Mouse (Mus musculus): ENCODE data around the gene Sct. TPM values are rescaled to one million over a fixed set of nuclear protein-coding genes. Genes with fewer than 3 reads are reported as not detected.
A peak's percentile ranks its signal among the peaks of the same experiment; 100 is the strongest.

The Sct gene
- polyA plus RNA-seq, 1 experiment from 2014 or later, result 2.7 TPM

DNA sequence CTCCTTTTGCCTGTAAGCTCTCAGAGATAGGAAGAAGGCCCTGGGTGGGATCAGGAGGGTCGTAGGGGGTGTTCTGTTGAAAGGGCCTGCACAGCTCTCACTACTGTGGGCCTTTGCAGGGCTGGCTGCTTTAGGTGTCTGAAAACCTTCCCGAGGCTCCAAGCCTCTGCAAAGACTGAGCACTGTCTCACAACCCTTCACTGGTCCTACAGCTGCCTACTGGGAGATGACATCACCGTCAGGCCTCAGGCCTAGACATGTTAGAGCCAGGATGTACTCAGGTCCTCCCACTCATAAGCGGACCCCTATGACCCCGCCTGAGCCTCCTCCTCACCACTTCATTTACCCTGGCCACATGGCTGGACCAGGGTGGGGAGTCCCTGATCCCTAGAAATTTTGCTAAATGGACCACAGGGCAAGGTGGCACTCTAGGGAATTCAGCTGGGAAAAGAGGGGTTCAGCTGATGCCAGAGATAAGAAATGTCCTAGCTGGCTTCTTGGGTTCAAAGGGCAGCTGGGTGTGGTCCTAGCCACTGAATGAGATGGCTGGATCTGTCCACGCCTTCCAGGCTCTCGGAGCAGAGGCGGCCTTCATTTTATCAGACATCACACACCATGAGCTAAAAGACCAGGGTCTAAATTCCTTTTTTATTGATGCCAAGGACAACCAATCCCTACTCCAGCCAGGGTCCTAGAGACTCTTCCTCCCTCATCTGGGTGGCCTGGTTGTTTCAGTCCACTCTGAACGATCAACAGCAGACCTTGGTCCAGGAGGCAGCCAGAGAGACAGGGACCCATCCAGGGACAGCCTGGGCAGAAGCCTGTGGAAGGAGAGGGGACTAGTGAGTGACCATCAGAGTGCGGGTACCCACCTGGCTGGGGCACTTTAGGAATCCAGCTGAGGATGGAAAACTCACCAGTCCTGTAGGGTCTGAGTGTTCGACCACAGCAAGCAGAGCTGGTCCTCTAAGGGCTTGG lies 943 bp downstream of the Sct start:
- 82% methylated on average over 11 of the region's 11 CpGs for WGBS
- H3K27ac ChIP-seq, result no peak overlapping the region
- no peak overlapping the region for H3K9ac ChIP-seq
- 0 out of 2 replicates have a peak overlapping the region, but pooled peaks have one; percentile 42 for H3K4me3 ChIP-seq
- H3K4me2 ChIP-seq (replicated peaks), result peak overlapping the region; percentile 94
- peak; percentile 30; the same call in 1 of the 2 replicates for ATAC-seq (ENCODE audit: low FRiP score)
- no peaks in the 10 kb centered on the region for H3K36me3 ChIP-seq
- H3K4me1 ChIP-seq, result peaks cover 11% of the 10 kb centered on the region
- no peaks in the 10 kb centered on the region for H3K9me3 ChIP-seq (replicated peaks)
- peaks cover 27% of the 10 kb centered on the region for H3K27me3 ChIP-seq

DNA sequence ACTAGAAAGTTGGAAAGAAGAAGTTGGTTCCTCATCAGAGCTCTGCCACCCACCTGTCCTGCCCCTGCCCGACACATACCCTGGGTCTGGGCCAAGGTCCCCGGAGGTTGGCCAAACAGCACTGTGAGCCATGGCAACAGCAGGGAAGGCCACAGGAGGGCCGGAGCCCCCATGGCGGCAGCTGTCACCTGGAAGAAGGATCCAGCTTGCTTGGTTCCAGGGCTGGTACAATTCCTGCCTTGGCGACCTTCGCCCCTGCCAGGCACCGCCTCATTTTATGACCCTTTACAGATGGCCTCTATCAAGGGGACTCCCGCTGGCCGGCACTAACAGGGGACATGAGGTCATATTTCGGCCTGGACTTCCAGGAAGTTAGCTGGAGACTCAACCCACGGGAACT lies 2.4 kb downstream of the Sct start, which contains the start of gene Cdhr5:
Gene Cdhr5 (minus strand): TSS at position 241 of the 400 bp plus-strand sequence.
- WGBS, result 67% methylated on average over 11 of the region's 11 CpGs
- Histone ChIP-seq H3K4me1 (peaks cover 11% of the 10 kb centered on the region), H3K4me2 (replicated peaks) (no peak within 1 kb of the TSS), H3K9ac (no peak within 1 kb of the TSS), H3K4me3 (no peak within 1 kb of the TSS), H3K36me3 (no peaks in the 10 kb centered on the region), H3K9me3 (replicated peaks) (no peaks in the 10 kb centered on the region), H3K27ac (no peak within 1 kb of the TSS), H3K27me3 (peaks cover 24% of the 10 kb centered on the region)
- ATAC-seq (ENCODE audit: low FRiP score), result no peak

DNA sequence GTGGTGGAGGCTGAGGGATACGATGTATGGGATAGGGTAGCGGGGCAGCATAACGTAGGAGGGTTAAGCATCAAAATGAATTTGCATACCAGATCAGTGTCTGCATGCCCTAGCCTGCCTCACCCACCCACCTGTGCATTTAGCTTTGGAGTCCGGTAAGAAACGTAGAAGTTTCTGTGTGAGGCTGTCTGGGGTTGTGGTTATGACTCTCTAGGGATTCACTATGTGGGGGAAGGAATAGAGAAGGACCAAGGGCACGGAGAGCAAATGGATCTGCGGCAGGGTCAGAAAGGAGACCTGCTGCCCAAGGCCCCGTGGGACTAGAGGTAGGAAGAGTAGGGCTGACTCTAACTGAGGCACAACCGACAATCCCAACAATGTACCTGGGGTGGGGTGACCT lies 3.6 kb downstream of the Sct start:
- WGBS, result 81% methylated on average over 9 of the region's 9 CpGs
- H3K4me1 ChIP-seq, result peaks cover 11% of the 10 kb centered on the region
- no peaks in the 10 kb centered on the region for H3K9me3 ChIP-seq (replicated peaks)
- no peak overlapping the region for H3K4me3 ChIP-seq
- no peak overlapping the region for H3K4me2 ChIP-seq (replicated peaks)
- no peak overlapping the region for H3K27ac ChIP-seq
- H3K36me3 ChIP-seq, result no peaks in the 10 kb centered on the region
- ATAC-seq (ENCODE audit: low FRiP score), result no peak
- H3K9ac ChIP-seq, result no peak overlapping the region
- H3K27me3 ChIP-seq, result peaks cover 20% of the 10 kb centered on the region

DNA sequence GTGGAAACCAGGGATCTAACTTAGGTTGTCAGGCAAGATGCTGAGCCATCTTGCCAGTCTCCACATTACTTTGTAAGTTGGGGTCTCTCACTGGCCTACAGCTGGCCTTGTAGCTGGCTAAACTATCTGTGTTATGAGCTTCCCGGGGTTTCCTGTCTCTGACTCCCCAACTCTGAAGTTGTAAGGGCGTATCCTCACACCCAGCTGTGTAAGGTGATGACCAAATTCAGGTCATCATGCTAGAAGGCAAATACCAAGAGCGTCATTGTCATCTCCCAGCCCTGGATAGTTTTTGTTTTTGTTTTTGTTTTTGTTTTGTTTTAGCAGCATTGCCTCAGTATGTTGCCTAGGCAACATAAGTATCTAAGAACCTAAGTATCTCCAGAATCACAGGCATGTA lies 8.3 kb downstream of the Sct start:
- ATAC-seq (ENCODE audit: low FRiP score), result no peak
- 85% methylated on average over 3 of the region's 3 CpGs for WGBS

DNA sequence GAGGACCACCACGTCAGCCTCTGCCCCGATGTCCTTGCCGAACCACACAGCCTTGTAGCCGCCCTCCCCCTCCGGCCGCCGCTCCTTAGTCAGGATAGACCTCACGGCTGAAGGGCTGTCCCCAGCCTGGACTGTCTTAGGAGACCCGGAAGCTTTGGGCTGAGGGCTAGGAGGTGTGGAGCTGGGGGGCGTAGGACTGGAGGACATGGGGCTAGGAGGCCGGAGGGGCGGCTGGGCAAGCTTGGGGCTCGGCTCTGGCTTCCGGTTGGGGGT lies 9.7 kb downstream of the Sct start:
- H3K4me1 ChIP-seq, result peaks cover 15% of the 10 kb centered on the region; the same call in 1 of the 2 replicates
- no peak overlapping the region for H3K4me2 ChIP-seq (replicated peaks)
- no peak for ATAC-seq (ENCODE audit: low FRiP score)
- H3K9me3 ChIP-seq (replicated peaks), result no peaks in the 10 kb centered on the region
- 80% methylated on average over 14 of the region's 14 CpGs for WGBS
- H3K9ac ChIP-seq, result no peak overlapping the region
- peaks cover 5% of the 10 kb centered on the region for H3K36me3 ChIP-seq
- H3K27me3 ChIP-seq, result no peaks in the 10 kb centered on the region; the same call in 1 of the 2 replicates
- no peak overlapping the region for H3K27ac ChIP-seq
- no peak overlapping the region for H3K4me3 ChIP-seq

More for the DNA sequence above, 8.3 kb downstream of the Sct start:
- H3K27ac ChIP-seq, result no peak overlapping the region
- no peaks in the 10 kb centered on the region for H3K36me3 ChIP-seq
- no peak overlapping the region for H3K4me2 ChIP-seq (replicated peaks)
- H3K27me3 ChIP-seq, result no peaks in the 10 kb centered on the region; the same call in 1 of the 2 replicates
- H3K9me3 ChIP-seq (replicated peaks), result no peaks in the 10 kb centered on the region
- H3K9ac ChIP-seq, result no peak overlapping the region
- no peak overlapping the region for H3K4me3 ChIP-seq
- peaks cover 8% of the 10 kb centered on the region; the same call in 1 of the 2 replicates for H3K4me1 ChIP-seq

DNA sequence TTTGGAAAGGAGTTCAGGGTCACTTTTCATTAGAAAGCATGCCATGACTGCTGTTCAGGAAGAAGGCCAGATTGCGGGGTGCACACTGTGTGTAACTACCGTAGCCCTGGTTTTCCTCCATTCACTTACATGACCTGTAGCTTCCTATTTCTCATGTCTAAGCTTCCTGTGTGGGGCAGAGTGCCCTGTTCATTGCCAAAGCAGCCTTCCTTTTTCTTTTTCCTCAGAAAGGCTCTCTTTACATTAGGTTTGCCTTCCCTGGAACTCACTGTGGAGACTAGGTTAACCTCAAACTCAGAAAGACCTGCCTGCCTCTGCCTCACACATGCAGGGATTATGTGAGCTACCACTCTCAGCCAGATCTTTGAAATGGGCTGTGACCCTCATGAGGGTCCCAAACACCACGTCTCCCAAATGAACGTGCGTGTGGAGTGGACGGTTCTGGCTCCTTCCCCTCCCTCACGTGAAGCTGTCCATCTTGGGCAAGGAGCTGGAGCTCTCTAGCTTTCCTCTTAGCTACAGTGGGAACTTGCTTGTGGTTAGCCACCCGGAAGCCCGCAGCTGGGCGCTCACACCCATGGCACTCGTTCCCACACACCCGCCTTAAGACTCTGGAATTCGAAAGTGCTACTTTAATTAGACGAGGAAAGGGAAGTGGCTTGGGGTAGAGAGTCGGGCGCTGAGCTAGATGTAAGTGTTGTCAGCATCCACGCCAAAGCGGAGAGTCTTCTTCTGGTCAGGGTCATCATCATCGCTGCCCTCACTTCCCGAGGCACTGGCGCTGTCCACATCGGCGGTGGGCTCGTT lies 10.3 kb downstream of the Sct start:
- H3K27me3 ChIP-seq, result no peaks in the 10 kb centered on the region; the same call in 1 of the 2 replicates
- H3K9me3 ChIP-seq (replicated peaks), result no peaks in the 10 kb centered on the region
- no peak overlapping the region for H3K9ac ChIP-seq
- peaks cover 11% of the 10 kb centered on the region for H3K36me3 ChIP-seq
- H3K27ac ChIP-seq, result no peak overlapping the region
- H3K4me3 ChIP-seq, result no peak overlapping the region
- WGBS, result 77% methylated on average over 24 of the region's 24 CpGs
- no peak overlapping the region for H3K4me2 ChIP-seq (replicated peaks)
- ATAC-seq (ENCODE audit: low FRiP score), result no peak
- H3K4me1 ChIP-seq, result peaks cover 15% of the 10 kb centered on the region; the same call in 1 of the 2 replicates

DNA sequence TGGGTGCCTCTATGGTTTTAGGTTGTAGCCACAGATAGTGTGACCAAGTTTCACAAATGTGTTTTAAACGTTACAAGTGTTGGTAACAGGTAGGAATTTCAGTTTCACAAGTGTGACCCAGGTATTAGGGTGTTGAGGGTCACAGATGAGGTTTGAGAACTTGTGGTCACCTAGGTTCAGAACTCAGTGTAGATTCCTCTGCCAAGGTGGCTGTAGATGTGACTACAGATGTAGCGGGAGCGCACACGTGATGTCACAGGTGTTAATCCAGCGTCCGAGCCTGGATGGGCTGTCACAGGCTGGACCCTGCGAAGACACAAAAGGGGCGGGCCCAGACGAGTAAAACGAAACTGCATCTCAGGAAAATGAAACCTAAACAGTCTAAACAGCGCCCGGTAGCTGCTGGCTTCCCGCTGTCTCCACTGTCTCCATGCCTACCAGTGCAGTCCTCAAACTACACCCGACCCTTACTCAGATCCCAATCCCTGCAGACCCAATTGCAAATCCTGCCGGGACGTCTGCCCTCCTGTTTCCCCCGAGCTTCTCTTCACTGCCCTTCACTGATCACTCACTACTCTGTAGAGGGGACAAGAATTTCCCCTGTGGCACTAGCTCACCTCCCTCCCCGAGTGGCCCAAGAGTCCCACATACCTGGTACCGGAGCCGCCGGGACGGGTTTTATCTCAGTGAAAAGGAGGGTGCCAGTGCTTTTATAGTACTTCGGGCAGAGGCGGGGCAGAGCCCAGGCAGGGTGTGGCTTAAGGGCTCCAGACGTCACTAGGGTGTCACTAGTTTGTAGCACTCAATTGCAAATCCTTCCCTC lies 13.0 kb downstream of the Sct start, which contains the start of gene Irf7:
Gene Irf7 (minus strand): TSS at position 743 of the 823 bp plus-strand sequence.
- Histone ChIP-seq H3K27me3 (no peaks in the 10 kb centered on the region; the same call in 1 of the 2 replicates), H3K4me2 (replicated peaks) (peak within 1 kb of the TSS; percentile 48), H3K4me3 (peak within 1 kb of the TSS; percentile 20), H3K36me3 (peaks cover 38% of the 10 kb centered on the region), H3K27ac (no peak within 1 kb of the TSS), H3K4me1 (peaks cover 15% of the 10 kb centered on the region; the same call in 1 of the 2 replicates), H3K9me3 (replicated peaks) (no peaks in the 10 kb centered on the region), H3K9ac (peak within 1 kb of the TSS; percentile 46; the same call in 1 of the 2 replicates)
- 0 out of 2 replicates have a peak, but pooled peaks have one; percentile 38 for ATAC-seq (ENCODE audit: low FRiP score)
- 15% methylated on average over 25 of the region's 25 CpGs for WGBS

DNA sequence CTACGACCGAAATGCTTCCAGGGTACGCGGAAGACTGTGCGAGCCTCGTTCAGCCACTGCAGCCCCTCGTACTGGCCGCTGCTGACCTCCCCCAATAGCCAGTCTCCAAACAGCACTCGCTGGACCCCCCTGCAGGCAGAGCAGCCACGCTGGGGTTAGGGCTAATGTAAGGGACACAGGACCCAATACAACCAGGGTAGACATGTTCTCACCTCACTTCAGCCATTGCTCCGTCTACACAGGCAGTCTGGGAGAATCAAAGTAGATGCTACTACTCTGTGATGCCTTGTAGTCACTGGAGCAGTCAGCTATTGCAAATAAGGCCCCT lies 13.6 kb downstream of the Sct start:
- H3K36me3 ChIP-seq, result peaks cover 44% of the 10 kb centered on the region
- H3K4me1 ChIP-seq, result peaks cover 15% of the 10 kb centered on the region; the same call in 1 of the 2 replicates
- H3K9me3 ChIP-seq (replicated peaks), result no peaks in the 10 kb centered on the region
- H3K4me2 ChIP-seq (replicated peaks), result peak overlapping the region; percentile 48; the same call in 1 of the 2 replicates
- no peak overlapping the region for H3K27ac ChIP-seq
- no peak overlapping the region for H3K4me3 ChIP-seq
- H3K27me3 ChIP-seq, result no peaks in the 10 kb centered on the region; the same call in 1 of the 2 replicates
- ATAC-seq (ENCODE audit: low FRiP score), result no peak
- WGBS, result 44% methylated on average over 11 of the region's 11 CpGs
- H3K9ac ChIP-seq, result no peak overlapping the region

DNA sequence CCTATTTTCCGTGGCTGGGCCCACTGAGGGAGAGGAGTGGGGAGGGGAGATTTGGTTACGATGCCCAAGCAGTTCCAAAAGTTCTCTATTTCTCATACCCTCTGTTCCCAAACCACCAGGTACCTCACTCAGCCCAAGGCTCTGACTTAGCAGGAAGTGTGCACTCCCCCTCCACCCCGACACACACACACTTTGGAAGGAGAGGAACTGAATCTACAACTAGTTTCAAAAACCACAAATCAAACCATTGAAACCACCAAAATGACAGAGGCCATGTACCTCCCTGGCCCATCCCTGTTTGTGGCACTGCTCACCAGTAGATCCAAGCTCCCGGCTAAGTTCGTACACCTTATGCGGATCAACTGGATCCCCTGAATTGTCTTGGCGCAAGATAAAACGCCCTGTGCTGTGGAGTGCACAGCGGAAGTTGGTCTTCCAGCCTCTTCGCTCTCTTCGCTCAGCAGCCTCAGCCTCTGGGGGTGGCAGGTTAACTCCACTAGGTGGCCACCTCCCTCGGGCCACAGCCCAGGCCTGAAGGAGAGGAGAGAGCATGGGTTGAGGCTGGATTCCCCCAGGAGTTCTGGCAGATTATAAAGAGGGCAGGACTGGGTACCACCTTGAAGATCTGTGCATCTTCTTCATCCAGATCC lies 14.0 kb downstream of the Sct start:
- 44% methylated on average over 12 of the region's 12 CpGs for WGBS
- no peak overlapping the region for H3K4me3 ChIP-seq
- H3K36me3 ChIP-seq, result peaks cover 49% of the 10 kb centered on the region
- no peak overlapping the region for H3K27ac ChIP-seq
- no peaks in the 10 kb centered on the region for H3K9me3 ChIP-seq (replicated peaks)
- no peaks in the 10 kb centered on the region; the same call in 1 of the 2 replicates for H3K27me3 ChIP-seq
- peak; percentile 44; the same call in 1 of the 2 replicates for ATAC-seq (ENCODE audit: low FRiP score)
- H3K9ac ChIP-seq, result no peak overlapping the region
- peaks cover 15% of the 10 kb centered on the region; the same call in 1 of the 2 replicates for H3K4me1 ChIP-seq
- no peak overlapping the region for H3K4me2 ChIP-seq (replicated peaks)

DNA sequence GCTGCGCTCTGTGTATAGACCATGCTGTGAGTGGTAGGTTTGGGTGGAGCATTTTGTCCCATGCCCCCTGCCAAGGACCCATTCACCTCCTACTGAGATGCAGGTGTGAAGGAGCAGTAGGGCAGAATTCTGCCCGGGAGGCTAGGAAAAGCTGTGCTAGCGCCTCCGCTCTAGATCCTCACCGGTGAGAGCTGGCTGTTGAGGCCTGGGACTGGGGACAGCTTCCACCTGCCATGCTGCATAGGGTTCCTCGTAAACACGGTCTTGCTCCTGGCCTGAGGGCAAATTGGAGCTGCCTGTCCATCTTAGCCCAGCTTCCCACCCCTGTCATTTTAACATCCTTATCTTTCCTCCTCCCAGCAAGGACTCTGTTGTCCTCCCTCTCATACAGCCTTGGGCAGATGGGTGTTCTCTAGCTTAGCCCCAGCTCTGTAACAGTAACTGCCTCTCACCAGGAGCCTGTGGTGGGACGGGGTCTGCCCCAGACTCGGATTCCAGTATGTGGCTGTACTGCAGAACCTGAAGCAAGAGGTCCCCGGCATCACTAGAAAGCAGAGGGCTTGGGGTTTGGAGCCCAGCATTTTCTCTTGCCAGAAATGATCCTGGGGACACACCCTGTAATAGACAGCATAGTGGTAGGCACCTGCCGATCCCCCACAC lies 14.8 kb downstream of the Sct start:
- H3K4me2 ChIP-seq (replicated peaks), result no peak overlapping the region
- H3K27me3 ChIP-seq, result no peaks in the 10 kb centered on the region; the same call in 1 of the 2 replicates
- H3K36me3 ChIP-seq, result peaks cover 56% of the 10 kb centered on the region
- WGBS, result 77% methylated on average over 11 of the region's 11 CpGs
- no peaks in the 10 kb centered on the region for H3K9me3 ChIP-seq (replicated peaks)
- no peak overlapping the region for H3K27ac ChIP-seq
- H3K4me1 ChIP-seq, result peaks cover 15% of the 10 kb centered on the region; the same call in 1 of the 2 replicates
- H3K4me3 ChIP-seq, result no peak overlapping the region
- H3K9ac ChIP-seq, result no peak overlapping the region
- ATAC-seq (ENCODE audit: low FRiP score), result no peak

Measured in hindbrain, embryonic 12.5 days (tissue).